Mouse (Mus musculus) activated CD4-positive, CD25-positive, alpha-beta regulatory T cell, adult 4 months (primary cell): Measurements from ENCODE around the gene Sfxn1. TPM values are rescaled to one million over a fixed set of nuclear protein-coding genes. Genes with fewer than 3 reads are reported as not detected.

Experiments used
- ATAC-seq: one replicate; pipeline ENCODE4 v1.8.0; 2017
- polyA plus RNA-seq, 2 experiments: library from polyadenylated mRNA; unstranded; fragments of 100-300 nt; shearing (Covaris generic); gene quantifications; one replicate each; pipeline ENCODE4 v1.2.1; 2017

The Sfxn1 gene
- polyA plus RNA-seq, 2 experiments from 2014 or later, result 59.3 to 59.6 TPM

- no peak for ATAC-seq
These were observed 72.1 kb downstream of the Sfxn1 start for GRCm38 (mm10) chr13:54143788-54144187.

- ATAC-seq, result no peak
These were observed 73.0 kb downstream of the Sfxn1 start for GRCm38 (mm10) chr13:54144624-54145023.

- ATAC-seq, result no peak
These were observed 75.7 kb downstream of the Sfxn1 start for GRCm38 (mm10) chr13:54147328-54147727.

GRCm38 (mm10) chr13:54152421-54152820 is 80.8 kb downstream of the Sfxn1 start:
- ATAC-seq, result no peak

- no peak for ATAC-seq
These were observed 81.2 kb downstream of the Sfxn1 start for GRCm38 (mm10) chr13:54152911-54153310.

GRCm38 (mm10) chr13:54153672-54154218 is 82.1 kb downstream of the Sfxn1 start:
- ATAC-seq, result no peak

GRCm38 (mm10) chr13:54155822-54156221 is 84.2 kb downstream of the Sfxn1 start:
- no peak for ATAC-seq

Other genes starting within 250 kb of the Sfxn1 start
- gene Drd1, start 16.2 kb upstream of the Sfxn1 start, polyA plus RNA-seq, result not detected
- gene Hrh2, start 120.3 kb downstream of the Sfxn1 start, polyA plus RNA-seq, result 10 to 100 TPM in 1 of 2 experiments, 1 to 10 TPM in 1; 9.2 to 12.0 TPM